Mouse (Mus musculus) liver, embryonic 11.5 days (tissue): ENCODE measurements around the gene Asb11. TPM values are rescaled to one million over a fixed set of nuclear protein-coding genes. Genes with fewer than 3 reads are reported as not detected.

Source experiments
- ATAC-seq: fragments of 200-750 bp; cut with Nextera tagmentation; replicated peaks from 2 replicates; pipeline ENCODE4 v1.8.0; 2017; ENCODE audit warnings: moderate number of reproducible peaks, mild to moderate bottlenecking, moderate TSS enrichment, moderate library complexity; ENCODE audit not compliant: low FRiP score
- DNase-seq: peaks from one replicate; pipeline ENCODE4 v3.0.0-alpha.2; 2017; ENCODE audit warnings: low spot score
- H3K27ac ChIP-seq: fragments of 300-500 bp; sonication (generic); 2 replicates; pipeline ENCODE4 v1.5.1; 2014; ENCODE audit warnings: mild to moderate bottlenecking, low read depth, low read length, control low read depth
- H3K27me3 ChIP-seq: fragments of 300-500 bp; sonication (generic); replicated peaks from 2 replicates; pipeline ENCODE4 v1.6.1; 2014; ENCODE audit warnings: low read length, mixed read lengths; ENCODE audit not compliant: control insufficient read depth, insufficient read depth
- H3K36me3 ChIP-seq: fragments of 300-500 bp; sonication (generic); 2 replicates; pipeline ENCODE4 v1.6.1; 2014; ENCODE audit warnings: mild to moderate bottlenecking, low read length, moderate library complexity, mixed read lengths; ENCODE audit not compliant: control insufficient read depth, insufficient read depth
- H3K4me1 ChIP-seq: fragments of 300-500 bp; sonication (generic); replicated peaks from 2 replicates; pipeline ENCODE4 v1.6.1; 2014; ENCODE audit warnings: low read length, mixed read lengths; ENCODE audit not compliant: control insufficient read depth, insufficient read depth
- H3K4me2 ChIP-seq: fragments of 300-500 bp; sonication (generic); 2 replicates; pipeline ENCODE4 v1.6.1; 2014; ENCODE audit warnings: mild to moderate bottlenecking, control low read depth, moderate library complexity
- H3K4me3 ChIP-seq: fragments of 300-500 bp; sonication (generic); 2 replicates; pipeline ENCODE4 v1.5.1; 2014; ENCODE audit warnings: low read depth, low read length, control low read depth
- H3K9ac ChIP-seq: fragments of 300-500 bp; sonication (generic); 2 replicates; pipeline ENCODE4 v1.6.1; 2014; ENCODE audit warnings: low read depth, low read length, control low read depth
- H3K9me3 ChIP-seq: fragments of 300-500 bp; sonication (generic); 2 replicates; pipeline ENCODE4 v1.6.1; 2016; ENCODE audit warnings: low read length, inconsistent platforms, mixed read lengths; ENCODE audit not compliant: control insufficient read depth
- WGBS: fragments of 180-500 bp; shearing (Covaris S2); extraction: QIAGEN DNeasy Blood & Tissue Kit; methylation state at CpG from one replicate; pipeline ENCODE4 v1.1.7; 2014; 5-methylcytosine and 5-hydroxymethylcytosine counted together
- polyA plus RNA-seq: library from polyadenylated mRNA; unstranded; fragments of >200 nt; fragmentation: Nextera tagmentation; extraction: Ambion mirVana; gene quantifications from 2 replicates; pipeline ENCODE4 v1.2.1, GENCODE M21; 2014

Asb11 gene
- polyA plus RNA-seq, 1 experiment from 2014 or later = not detected

- Histone ChIP-seq H3K4me2 (no peak overlapping the region), H3K27me3 (no peaks in the 10 kb centered on the region; the same call in 1 of the 2 replicates), H3K4me3 (no peak overlapping the region), H3K27ac (no peak overlapping the region), H3K4me1 (no peaks in the 10 kb centered on the region; the same call in 1 of the 2 replicates), H3K9ac (no peak overlapping the region), H3K9me3 (no peaks in the 10 kb centered on the region), H3K36me3 (peaks cover 4% of the 10 kb centered on the region; the same call in 1 of the 2 replicates)
- no peak for DNase-seq
- ATAC-seq = no peak
Observed at GRCm38 (mm10) chrX:164418008-164418407, 18.8 kb upstream of the Asb11 start.

GRCm38 (mm10) chrX:164419471-164419939 is 17.3 kb upstream of the Asb11 start, which contains the start of gene Piga:
Gene Piga (plus strand): TSS chrX:164419787.
- Histone ChIP-seq H3K4me2 (peak within 1 kb of the TSS; percentile 69), H3K4me3 (peak within 1 kb of the TSS; percentile 69), H3K9me3 (no peaks in the 10 kb centered on the region), H3K27me3 (no peaks in the 10 kb centered on the region; the same call in 1 of the 2 replicates), H3K4me1 (no peaks in the 10 kb centered on the region; the same call in 1 of the 2 replicates), H3K36me3 (peaks cover 4% of the 10 kb centered on the region; the same call in 1 of the 2 replicates), H3K9ac (peak within 1 kb of the TSS; percentile 77), H3K27ac (peak within 1 kb of the TSS; percentile 52)
- ATAC-seq (peak; percentile 98), DNase-seq (peak; percentile 78)
- WGBS = 21% methylated on average over 38 of the region's 40 CpGs

GRCm38 (mm10) chrX:164419955-164420354 is 16.8 kb upstream of the Asb11 start:
- Histone ChIP-seq H3K4me2 (peak overlapping the region; percentile 69), H3K27ac (peak overlapping the region; percentile 52), H3K4me1 (no peaks in the 10 kb centered on the region; the same call in 1 of the 2 replicates), H3K27me3 (no peaks in the 10 kb centered on the region), H3K9ac (peak overlapping the region; percentile 77), H3K9me3 (no peaks in the 10 kb centered on the region), H3K4me3 (peak overlapping the region; percentile 69), H3K36me3 (peaks cover 4% of the 10 kb centered on the region; the same call in 1 of the 2 replicates)
- 13% methylated on average over 13 of the region's 13 CpGs for WGBS
- DNase-seq (no peak), ATAC-seq (peak; percentile 11)

GRCm38 (mm10) chrX:164420518-164420917 is 16.3 kb upstream of the Asb11 start:
- WGBS = 53% methylated on average over 3 of the region's 3 CpGs
- H3K4me2 ChIP-seq = peak overlapping the region; percentile 69
- H3K9ac ChIP-seq = peak overlapping the region; percentile 77
- peak overlapping the region; percentile 69 for H3K4me3 ChIP-seq
- no peak overlapping the region for H3K27ac ChIP-seq
- H3K36me3 ChIP-seq = peaks cover 4% of the 10 kb centered on the region; the same call in 1 of the 2 replicates
- H3K27me3 ChIP-seq = no peaks in the 10 kb centered on the region
- no peaks in the 10 kb centered on the region; the same call in 1 of the 2 replicates for H3K4me1 ChIP-seq
- ATAC-seq = no peak
- H3K9me3 ChIP-seq = no peaks in the 10 kb centered on the region
- DNase-seq = no peak

- Histone ChIP-seq H3K4me1 (no peaks in the 10 kb centered on the region; the same call in 1 of the 2 replicates), H3K27ac (peak overlapping the region; percentile 48), H3K4me3 (no peak overlapping the region), H3K9ac (no peak overlapping the region), H3K9me3 (no peaks in the 10 kb centered on the region), H3K27me3 (no peaks in the 10 kb centered on the region), H3K4me2 (peak overlapping the region; percentile 51), H3K36me3 (peaks cover 4% of the 10 kb centered on the region; the same call in 1 of the 2 replicates)
- peak; percentile 83 for ATAC-seq
- 68% methylated on average over 1 of the region's 1 CpGs for WGBS
- no peak for DNase-seq
Observed at GRCm38 (mm10) chrX:164424821-164425220, 12.0 kb upstream of the Asb11 start.

GRCm38 (mm10) chrX:164427295-164427694 is 9.5 kb upstream of the Asb11 start:
- H3K4me3 ChIP-seq = no peak overlapping the region
- H3K9me3 ChIP-seq = no peaks in the 10 kb centered on the region
- no peak overlapping the region for H3K27ac ChIP-seq
- 83% methylated on average over 4 of the region's 4 CpGs for WGBS
- ATAC-seq = no peak
- H3K36me3 ChIP-seq = peaks cover 12% of the 10 kb centered on the region; the same call in 1 of the 2 replicates
- no peak overlapping the region for H3K9ac ChIP-seq
- DNase-seq = no peak
- no peaks in the 10 kb centered on the region; the same call in 1 of the 2 replicates for H3K4me1 ChIP-seq
- H3K4me2 ChIP-seq = no peak overlapping the region
- no peaks in the 10 kb centered on the region for H3K27me3 ChIP-seq

- Histone ChIP-seq H3K9ac (no peak overlapping the region), H3K36me3 (peaks cover 8% of the 10 kb centered on the region; the same call in 1 of the 2 replicates), H3K4me1 (no peaks in the 10 kb centered on the region; the same call in 1 of the 2 replicates), H3K27ac (no peak overlapping the region), H3K27me3 (no peaks in the 10 kb centered on the region), H3K4me3 (no peak overlapping the region), H3K9me3 (no peaks in the 10 kb centered on the region), H3K4me2 (no peak overlapping the region)
- ATAC-seq (no peak), DNase-seq (no peak)
- WGBS = 73% methylated on average over 2 of the region's 2 CpGs
Observed at GRCm38 (mm10) chrX:164428224-164428623, 8.6 kb upstream of the Asb11 start.

GRCm38 (mm10) chrX:164430621-164431020 is 6.2 kb upstream of the Asb11 start:
- WGBS = 78% methylated on average over 6 of the region's 6 CpGs
- no peak for DNase-seq
- Histone ChIP-seq H3K4me2 (no peak overlapping the region), H3K4me1 (no peaks in the 10 kb centered on the region; the same call in 1 of the 2 replicates), H3K4me3 (no peak overlapping the region), H3K27ac (no peak overlapping the region), H3K9me3 (no peaks in the 10 kb centered on the region), H3K9ac (no peak overlapping the region), H3K27me3 (no peaks in the 10 kb centered on the region), H3K36me3 (peaks cover 8% of the 10 kb centered on the region; the same call in 1 of the 2 replicates)
- no peak for ATAC-seq

- no peak overlapping the region for H3K4me3 ChIP-seq
- peaks cover 8% of the 10 kb centered on the region; the same call in 1 of the 2 replicates for H3K36me3 ChIP-seq
- no peaks in the 10 kb centered on the region for H3K4me1 ChIP-seq
- no peak overlapping the region for H3K4me2 ChIP-seq
- no peak for DNase-seq
- H3K9ac ChIP-seq = no peak overlapping the region
- no peaks in the 10 kb centered on the region for H3K27me3 ChIP-seq
- no peak overlapping the region for H3K27ac ChIP-seq
- ATAC-seq = peak; percentile 22; the same call in 1 of the 2 replicates
- 89% methylated on average over 2 of the region's 2 CpGs for WGBS
- H3K9me3 ChIP-seq = no peaks in the 10 kb centered on the region
Observed at GRCm38 (mm10) chrX:164431133-164431532, 5.7 kb upstream of the Asb11 start.
